Mouse (Mus musculus) heart, adult 2 months (tissue): ENCODE results near the gene Pdpr. TPM values are rescaled to one million over a fixed set of nuclear protein-coding genes. Genes with fewer than 3 reads are reported as not detected.
"Not testable (repeated sequence)": the region's sequence is repeated elsewhere in the genome, so short reads cannot be mapped to it uniquely, and the experiment has no call there.

ENCODE experiments used
- DNase-seq, 2 experiments: peaks; one replicate each; pipeline ENCODE4 v3.0.0; 2021
- H3K27ac ChIP-seq: fragments of 200-600 bp; 2 replicates; pipeline ENCODE4 v1.8.1; 2022
- H3K27me3 ChIP-seq: fragments of 200-500 bp; 2 replicates; pipeline ENCODE4 v1.6.1; 2012; ENCODE audit warnings: mild to moderate bottlenecking, low read length, inconsistent platforms, mixed read lengths; ENCODE audit not compliant: control insufficient read depth, insufficient read depth
- H3K36me3 ChIP-seq: fragments of 200-500 bp; 2 replicates; pipeline ENCODE4 v1.6.1; 2012; ENCODE audit warnings: low read length, inconsistent platforms; ENCODE audit not compliant: control insufficient read depth, insufficient read depth
- H3K4me1 ChIP-seq: fragments of 200-500 bp; 2 replicates; pipeline ENCODE4 v1.6.1; 2011; ENCODE audit warnings: low read length; ENCODE audit not compliant: control insufficient read depth, insufficient read depth
- H3K4me3 ChIP-seq: fragments of 200-600 bp; 2 replicates; pipeline ENCODE4 v1.8.1; 2022
- H3K79me2 ChIP-seq: fragments of 200-500 bp; replicated peaks from 2 replicates; pipeline ENCODE4 v1.6.1; 2012; ENCODE audit warnings: mild to moderate bottlenecking, inconsistent platforms, low read length, moderate library complexity, mixed read lengths; ENCODE audit not compliant: control insufficient read depth, insufficient read depth
- H3K9ac ChIP-seq: fragments of 200-500 bp; 2 replicates; pipeline ENCODE4 v1.6.1; 2012; ENCODE audit warnings: low read depth, mild to moderate bottlenecking, control low read depth, inconsistent platforms, low read length, mixed read lengths
- CTCF ChIP-seq: fragments of 200-600 bp; IDR thresholded peaks from 2 replicates; pipeline ENCODE4 v1.8.1; 2022; ENCODE audit warnings: antibody characterized with exemption, mild to moderate bottlenecking, moderate library complexity
- EP300 ChIP-seq: fragments of 200-500 bp; IDR thresholded peaks from 2 replicates; pipeline ENCODE4 v1.6.1; 2011; ENCODE audit warnings: low read depth, low read length, control low read depth; ENCODE audit not compliant: insufficient read depth
- POLR2A ChIP-seq: fragments of 200-500 bp; IDR thresholded peaks from 2 replicates; pipeline ENCODE4 v1.6.1; 2011; ENCODE audit warnings: mild to moderate bottlenecking, low read depth, low read length, control low read depth; ENCODE audit not compliant: insufficient read depth
- WGBS: fragments of 180-500 bp; shearing (Covaris S2); methylation state at CpG from one replicate; pipeline ENCODE4 v1.1.7; 2018; 5-methylcytosine and 5-hydroxymethylcytosine counted together
- intact Hi-C: fragments of 180-260 bp; cut with DNase I; formaldehyde crosslinking; loops from one replicate; pipeline ENCODE4 v1.15.1; 2025
- polyA plus RNA-seq: library from polyadenylated mRNA; depleted of rRNA; stranded (reverse); fragments of >200 nt; gene quantifications from 2 replicates; pipeline ENCODE4 v1.2.3, GENCODE M21; 2012
- total RNA-seq, 2 experiments: library from RNA; stranded (reverse); gene quantifications; 2 replicates each; pipeline ENCODE4 v1.2.3; 2021

Pdpr gene
- total and polyA plus RNA-seq, 3 experiments = 28.5 to 114 (median 88.3) TPM

DNA sequence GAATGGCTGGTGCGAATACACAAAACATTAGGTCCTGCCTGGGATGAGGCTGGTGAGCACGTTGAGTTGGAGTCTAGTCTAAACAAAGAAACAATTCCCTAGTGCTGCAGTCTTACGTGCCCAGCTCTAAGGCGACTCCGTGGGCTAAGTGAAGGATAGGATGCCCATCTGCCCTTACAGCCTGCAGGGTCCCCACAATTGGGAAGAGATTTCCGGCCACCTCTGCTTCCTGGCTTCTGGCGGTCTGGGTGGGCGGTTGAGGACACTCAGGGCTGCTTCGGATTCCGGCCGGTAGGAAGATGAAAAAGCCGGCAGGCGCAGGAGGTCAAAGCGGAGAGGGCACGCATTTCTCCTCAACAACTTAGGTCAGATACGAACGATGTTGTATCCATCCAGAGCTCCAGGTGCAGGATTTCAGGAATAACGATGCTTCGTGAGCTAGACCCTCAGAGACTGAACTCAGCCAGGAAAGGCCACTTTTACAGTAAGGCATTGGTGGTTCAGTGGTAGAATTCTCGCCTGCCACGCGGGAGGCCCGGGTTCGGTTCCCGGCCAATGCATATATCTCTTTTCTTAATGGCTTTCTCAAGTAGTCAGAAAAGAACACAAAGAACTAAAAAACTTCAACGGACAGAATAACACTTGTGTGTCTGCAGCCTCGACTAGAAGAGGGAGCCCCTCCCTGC is 32.2 kb upstream of the Pdpr start:
- peak overlapping the region; percentile 40 for H3K9ac ChIP-seq
- DNase-seq = peak; percentile 87 to 91
- no peaks in the 10 kb centered on the region for H3K79me2 ChIP-seq
- H3K4me3 ChIP-seq = peak overlapping the region; percentile 43
- 2% methylated on average over 27 of the region's 27 CpGs for WGBS
- intact Hi-C loops = no loop called here
- no peaks in the 10 kb centered on the region for H3K36me3 ChIP-seq
- 0 out of 2 replicates have a peak overlapping the region, but pooled peaks have one; percentile 7 for H3K27ac ChIP-seq
- H3K4me1 ChIP-seq = no peaks in the 10 kb centered on the region
- TF ChIP-seq CTCF = no peak
- TF ChIP-seq POLR2A = no peak
- TF ChIP-seq EP300 = peak; percentile 66; the same call in 1 of the 2 replicates
- H3K27me3 ChIP-seq = no peaks in the 10 kb centered on the region

DNA sequence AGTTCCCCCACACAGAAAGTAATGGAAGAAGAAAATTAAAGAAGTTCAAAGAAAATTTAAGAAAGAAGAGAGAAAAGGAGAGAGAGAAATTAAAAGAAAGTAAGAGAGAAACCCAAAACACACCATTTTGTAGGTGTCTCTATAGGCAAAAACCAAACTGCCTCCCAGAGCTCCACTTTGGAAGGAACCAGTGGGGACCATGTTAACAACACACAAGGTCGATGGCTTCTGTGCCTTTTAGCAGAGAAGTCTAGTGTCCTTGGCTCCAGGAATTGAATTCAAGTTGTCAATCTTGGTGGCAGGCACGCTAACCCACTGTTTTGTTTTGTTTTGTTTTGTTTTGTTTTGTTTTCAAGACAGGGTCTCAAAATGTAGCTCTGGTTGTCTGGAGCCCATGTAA is 31.5 kb upstream of the Pdpr start:
- H3K4me3 ChIP-seq = no peak overlapping the region; the same call in 1 of the 2 replicates
- DNase-seq = no peak
- intact Hi-C loops = no loop called here
- no peak overlapping the region for H3K9ac ChIP-seq
- no peaks in the 10 kb centered on the region for H3K36me3 ChIP-seq
- WGBS = 67% methylated on average over 2 of the region's 2 CpGs
- H3K27ac ChIP-seq = no peak overlapping the region
- H3K4me1 ChIP-seq = no peaks in the 10 kb centered on the region
- H3K27me3 ChIP-seq = no peaks in the 10 kb centered on the region
- no peaks in the 10 kb centered on the region for H3K79me2 ChIP-seq
- TF ChIP-seq POLR2A (no peak), CTCF (no peak)

DNA sequence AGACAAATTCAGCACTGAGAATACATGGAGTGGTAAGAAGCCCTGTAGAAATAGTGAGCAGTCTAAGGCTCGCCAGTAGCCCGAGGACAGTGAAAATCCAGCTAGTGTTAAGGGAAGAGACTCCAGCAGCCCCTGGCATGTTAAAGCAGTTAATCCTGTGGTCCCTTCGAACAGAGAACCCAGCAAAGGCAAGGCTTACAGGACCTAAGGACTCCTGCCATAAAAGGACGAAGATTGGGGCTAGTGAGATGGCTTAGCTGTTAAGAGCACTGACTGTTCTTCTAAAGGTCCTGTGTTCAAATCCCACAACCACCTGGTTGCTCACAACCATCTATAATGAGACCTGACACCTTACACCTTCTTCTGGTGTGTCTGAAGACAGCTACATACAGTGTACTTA is 28.1 kb upstream of the Pdpr start:
- no peaks in the 10 kb centered on the region for H3K4me1 ChIP-seq
- no peaks in the 10 kb centered on the region for H3K27me3 ChIP-seq
- no peaks in the 10 kb centered on the region for H3K79me2 ChIP-seq
- no peaks in the 10 kb centered on the region for H3K36me3 ChIP-seq
- no peak overlapping the region for H3K9ac ChIP-seq
- no peak overlapping the region for H3K27ac ChIP-seq
- WGBS = 61% methylated on average over 4 of the region's 4 CpGs
- no peak overlapping the region for H3K4me3 ChIP-seq
- no peak for TF ChIP-seq POLR2A
- TF ChIP-seq CTCF = no peak
- no peak for TF ChIP-seq EP300
- DNase-seq = no peak
- intact Hi-C loops = no loop called here

DNA sequence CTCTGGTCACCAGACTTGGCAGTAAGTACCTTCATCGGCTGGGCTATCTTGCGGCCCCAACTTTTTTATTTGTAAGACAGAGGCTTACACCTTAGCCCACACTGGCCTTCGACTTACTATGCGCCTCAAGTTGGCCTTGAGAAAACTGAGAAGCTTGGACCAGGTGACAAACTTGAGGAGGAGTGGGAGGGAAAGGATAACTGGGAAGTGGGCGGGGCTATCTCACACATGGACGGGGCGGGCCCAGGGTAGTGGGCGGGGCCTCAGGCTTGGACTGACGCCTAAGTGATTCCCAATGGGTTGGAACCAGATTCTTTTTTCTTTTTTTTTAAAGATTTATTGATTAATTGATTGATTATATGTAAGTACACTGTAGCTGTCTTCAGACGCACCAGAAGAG is 27.0 kb upstream of the Pdpr start:
- Histone ChIP-seq H3K4me1 (no peaks in the 10 kb centered on the region), H3K9ac (no peak overlapping the region), H3K36me3 (no peaks in the 10 kb centered on the region), H3K27ac (no peak overlapping the region), H3K4me3 (no peak overlapping the region), H3K27me3 (no peaks in the 10 kb centered on the region), H3K79me2 (no peaks in the 10 kb centered on the region)
- intact Hi-C loops = no loop called here
- no peak for DNase-seq
- 30% methylated on average over 10 of the region's 10 CpGs for WGBS
- TF ChIP-seq CTCF = no peak

DNA sequence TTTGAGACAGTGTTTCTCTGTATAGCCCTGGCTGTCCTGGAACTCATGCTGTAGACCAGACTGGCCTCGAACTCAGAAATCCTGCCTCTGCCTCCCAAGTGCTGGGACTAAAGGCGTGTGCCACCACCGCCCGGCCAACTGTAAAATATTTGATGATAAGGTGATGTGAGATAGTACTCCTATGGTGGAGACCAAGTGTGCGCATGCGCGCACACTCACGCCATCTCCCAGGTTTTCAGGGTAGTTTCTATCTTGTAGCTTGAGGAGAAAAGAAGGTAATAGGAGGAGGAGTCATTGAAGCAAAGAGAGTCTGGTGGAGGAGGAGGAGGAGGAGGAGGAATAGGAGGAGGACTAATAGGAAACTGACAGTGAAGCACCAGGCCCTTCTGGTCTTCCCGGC is 25.8 kb upstream of the Pdpr start:
- H3K4me3 ChIP-seq, H3K27ac ChIP-seq, H3K9ac ChIP-seq, DNase-seq, H3K4me1 ChIP-seq, intact Hi-C loops, H3K36me3 ChIP-seq, H3K79me2 ChIP-seq, H3K27me3 ChIP-seq: not testable (repeated sequence)
- WGBS = 93% methylated on average over 9 of the region's 9 CpGs

DNA sequence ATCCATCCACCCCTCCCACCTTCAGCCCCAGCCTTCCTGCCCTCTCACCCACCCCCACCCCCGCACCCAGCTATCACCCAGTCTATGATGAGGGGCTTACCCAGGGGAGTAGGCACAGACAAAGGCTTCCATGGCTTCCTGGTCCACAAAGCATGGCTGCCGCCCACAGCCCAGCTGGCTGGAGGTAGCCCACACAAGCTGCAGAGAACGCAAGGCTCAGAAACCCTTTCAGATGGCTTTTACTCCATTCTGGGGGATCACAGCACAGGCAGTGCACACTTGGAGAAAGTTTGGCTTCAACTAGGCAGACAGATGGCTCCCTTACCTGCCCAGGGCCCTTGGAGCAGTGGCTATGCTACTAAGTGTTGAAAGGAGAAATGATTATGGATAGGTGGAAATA is 18.5 kb upstream of the Pdpr start:
- Histone ChIP-seq H3K79me2 (no peaks in the 10 kb centered on the region), H3K4me1 (no peaks in the 10 kb centered on the region), H3K36me3 (no peaks in the 10 kb centered on the region), H3K4me3 (no peak overlapping the region), H3K27me3 (no peaks in the 10 kb centered on the region), H3K27ac (no peak overlapping the region), H3K9ac (no peak overlapping the region)
- TF ChIP-seq EP300 (no peak), CTCF (no peak), POLR2A (no peak)
- DNase-seq = no peak
- intact Hi-C loops = no loop called here
- 75% methylated on average over 3 of the region's 3 CpGs for WGBS

DNA sequence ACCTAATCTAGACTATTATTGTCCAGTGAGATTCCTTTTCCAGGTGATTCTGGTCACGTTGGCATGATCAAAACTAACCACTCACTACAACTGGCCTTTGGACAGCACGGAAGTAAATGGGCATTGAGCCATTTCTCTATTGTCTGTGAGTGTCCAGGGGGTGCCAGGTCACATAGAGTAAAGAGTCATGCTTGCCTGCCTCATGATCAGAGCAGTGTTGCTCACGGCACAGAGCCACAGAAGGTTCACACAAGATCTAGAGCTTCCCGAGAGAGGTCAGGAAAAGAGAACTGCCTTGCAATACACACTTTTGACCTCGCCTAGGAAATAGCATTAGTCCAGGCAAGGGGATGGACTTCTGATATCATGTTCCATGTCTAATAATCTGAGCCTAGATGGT is 15.0 kb upstream of the Pdpr start:
- intact Hi-C loops = no loop called here
- Histone ChIP-seq H3K79me2 (no peaks in the 10 kb centered on the region), H3K27me3 (no peaks in the 10 kb centered on the region), H3K36me3 (no peaks in the 10 kb centered on the region), H3K4me1 (no peaks in the 10 kb centered on the region), H3K4me3 (no peak overlapping the region), H3K27ac (no peak overlapping the region), H3K9ac (no peak overlapping the region)
- DNase-seq = no peak
- WGBS = 33% methylated on average over 5 of the region's 5 CpGs
- TF ChIP-seq EP300 = no peak
- TF ChIP-seq CTCF = no peak
- TF ChIP-seq POLR2A = no peak
